In genomic region chr13:43013984-43014383, GRCm38 (mm10) we compare ENCODE assay signal across 29 mouse cellular contexts.
DNase-seq lines count a peak whose midpoint lies in the region; ATAC-seq lines count a peak whose summit lies in the region.
"Had no signal": no experiment of that assay in that cellular context is flagged by ENCODE, and none has a peak within 500 bp of the region (broad histone marks: within the 10 kb centered on the region; RNA-seq: fewer than 3 reads in every experiment).

No protein-coding gene starts in this region.

- H3K4me2 ChIP-seq in forebrain, embryonic 13.5 days, result no peak overlapping the region
- no peak overlapping the region for H3K4me2 ChIP-seq in forebrain, embryonic 12.5 days
- H3K4me2 ChIP-seq in hindbrain, embryonic 16.5 days (ENCODE audit: low read length), result no peak overlapping the region
- no peak overlapping the region for H3K4me2 ChIP-seq in hindbrain, embryonic 11.5 days (replicated peaks; ENCODE audit: low read depth, low read length)
- H3K4me2 ChIP-seq in midbrain, embryonic 11.5 days, result no peak overlapping the region
- no peak overlapping the region for H3K4me2 ChIP-seq in midbrain, embryonic 16.5 days (ENCODE audit: low read length)
- H3K4me2 ChIP-seq: embryonic facial prominence, embryonic 15.5 days; heart, embryonic 15.5 days; hindbrain, embryonic 15.5 days; intestine, embryonic 15.5 days; midbrain, embryonic 15.5 days had no signal

- peak; percentile 45; the same call in 1 of the 2 replicates for ATAC-seq in forebrain, embryonic 13.5 days
- no peak for ATAC-seq in forebrain, embryonic 12.5 days (ENCODE audit: low FRiP score)
- 0 out of 2 replicates have a peak, but pooled peaks have one; percentile 37 for ATAC-seq in hindbrain, embryonic 16.5 days
- no peak for ATAC-seq in hindbrain, embryonic 11.5 days (ENCODE audit: low FRiP score)
- ATAC-seq in midbrain, embryonic 11.5 days (ENCODE audit: low FRiP score), result no peak
- no peak for ATAC-seq in midbrain, embryonic 16.5 days
- ATAC-seq: intestine, embryonic 15.5 days; midbrain, embryonic 15.5 days; Patski had no signal

- no peaks in the 10 kb centered on the region for H3K27me3 ChIP-seq in forebrain, embryonic 13.5 days
- no peaks in the 10 kb centered on the region for H3K27me3 ChIP-seq in forebrain, embryonic 12.5 days
- no peaks in the 10 kb centered on the region for H3K27me3 ChIP-seq in hindbrain, embryonic 16.5 days (replicated peaks; ENCODE audit: control insufficient read depth, insufficient read depth, low read length)
- H3K27me3 ChIP-seq in hindbrain, embryonic 11.5 days (ENCODE audit: control insufficient read depth, insufficient read depth, low read length), result no peaks in the 10 kb centered on the region
- no peaks in the 10 kb centered on the region for H3K27me3 ChIP-seq in midbrain, embryonic 11.5 days (ENCODE audit: control insufficient read depth, insufficient read depth, low read length)
- no peaks in the 10 kb centered on the region for H3K27me3 ChIP-seq in midbrain, embryonic 16.5 days (ENCODE audit: control insufficient read depth, insufficient read depth, low read depth, low read length)
- H3K27me3 ChIP-seq: embryonic facial prominence, embryonic 15.5 days; heart, embryonic 15.5 days; hindbrain, embryonic 15.5 days; intestine, embryonic 15.5 days; midbrain, embryonic 15.5 days; Patski had no signal

- no peak for DNase-seq in hindbrain, embryonic 11.5 days (ENCODE audit: low spot score)
- peak; percentile 64 for DNase-seq in midbrain, embryonic 11.5 days (ENCODE audit: low spot score, missing footprints)
- peak; percentile 85 for DNase-seq in retina, postnatal 1 day
- no peak for DNase-seq in heart, adult 18-20 months
- DNase-seq: adrenal gland, postnatal 10 days; cerebellum, adult 11-12 months; cerebellum, adult 9-11 months; gastrocnemius, postnatal 14 days; kidney, adult 8-10 months; kidney, postnatal 4 days; liver; lung, adult 2 months; lung, postnatal 10 days; right cerebral cortex, adult 18-20 months; spleen, adult 18-20 months; thymus, postnatal 14 days had no signal

- H3K9ac ChIP-seq in forebrain, embryonic 13.5 days, result no peak overlapping the region
- H3K9ac ChIP-seq in forebrain, embryonic 12.5 days, result no peak overlapping the region
- no peak overlapping the region for H3K9ac ChIP-seq in hindbrain, embryonic 16.5 days (ENCODE audit: low read depth, low read length)
- no peak overlapping the region for H3K9ac ChIP-seq in hindbrain, embryonic 11.5 days (ENCODE audit: low read depth, low read length)
- H3K9ac ChIP-seq in midbrain, embryonic 11.5 days (ENCODE audit: low read length), result no peak overlapping the region
- no peak overlapping the region for H3K9ac ChIP-seq in midbrain, embryonic 16.5 days (ENCODE audit: low read depth, low read length)
- H3K9ac ChIP-seq: embryonic facial prominence, embryonic 15.5 days; heart, embryonic 15.5 days; hindbrain, embryonic 15.5 days; intestine, embryonic 15.5 days; liver, embryonic 14.5 days; midbrain, embryonic 15.5 days had no signal

- no peaks in the 10 kb centered on the region for H3K36me3 ChIP-seq in forebrain, embryonic 13.5 days (ENCODE audit: poor library complexity, severe bottlenecking)
- no peaks in the 10 kb centered on the region for H3K36me3 ChIP-seq in forebrain, embryonic 12.5 days (replicated peaks)
- no peaks in the 10 kb centered on the region for H3K36me3 ChIP-seq in hindbrain, embryonic 16.5 days (ENCODE audit: control insufficient read depth, insufficient read depth, low read length)
- H3K36me3 ChIP-seq in hindbrain, embryonic 11.5 days (ENCODE audit: control insufficient read depth, insufficient read depth, low read length), result no peaks in the 10 kb centered on the region
- no peaks in the 10 kb centered on the region for H3K36me3 ChIP-seq in midbrain, embryonic 11.5 days (ENCODE audit: control insufficient read depth, insufficient read depth, low read length)
- no peaks in the 10 kb centered on the region for H3K36me3 ChIP-seq in midbrain, embryonic 16.5 days (ENCODE audit: control insufficient read depth, insufficient read depth, low read length)
- H3K36me3 ChIP-seq: embryonic facial prominence, embryonic 15.5 days; G1E; heart, embryonic 10.5 days; heart, embryonic 15.5 days; hindbrain, embryonic 15.5 days; intestine, embryonic 15.5 days; midbrain, embryonic 15.5 days had no signal

- no peak overlapping the region for H3K27ac ChIP-seq in forebrain, embryonic 13.5 days
- no peak overlapping the region for H3K27ac ChIP-seq in forebrain, embryonic 12.5 days
- no peak overlapping the region for H3K27ac ChIP-seq in hindbrain, embryonic 16.5 days (ENCODE audit: low read depth, low read length)
- no peak overlapping the region for H3K27ac ChIP-seq in hindbrain, embryonic 11.5 days (ENCODE audit: low read depth, low read length)
- H3K27ac ChIP-seq in midbrain, embryonic 11.5 days (ENCODE audit: low read depth, low read length), result no peak overlapping the region
- H3K27ac ChIP-seq in midbrain, embryonic 16.5 days (ENCODE audit: low read length), result no peak overlapping the region
- H3K27ac ChIP-seq: embryonic facial prominence, embryonic 15.5 days; heart, embryonic 10.5 days; heart, embryonic 15.5 days; hindbrain, embryonic 15.5 days; intestine, embryonic 15.5 days; liver, embryonic 14.5 days; midbrain, embryonic 15.5 days had no signal

- peaks cover 30% of the 10 kb centered on the region for H3K4me1 ChIP-seq in forebrain, embryonic 13.5 days
- H3K4me1 ChIP-seq in forebrain, embryonic 12.5 days, result peaks cover 12% of the 10 kb centered on the region
- H3K4me1 ChIP-seq in hindbrain, embryonic 16.5 days (ENCODE audit: control insufficient read depth, insufficient read depth, low read depth, low read length), result no peaks in the 10 kb centered on the region; the same call in 1 of the 2 replicates
- no peaks in the 10 kb centered on the region for H3K4me1 ChIP-seq in hindbrain, embryonic 11.5 days (replicated peaks; ENCODE audit: control insufficient read depth, insufficient read depth, low read length)
- H3K4me1 ChIP-seq in midbrain, embryonic 11.5 days (ENCODE audit: control insufficient read depth, insufficient read depth, low read length), result no peaks in the 10 kb centered on the region
- H3K4me1 ChIP-seq in midbrain, embryonic 16.5 days (ENCODE audit: control insufficient read depth, insufficient read depth, low read length), result no peaks in the 10 kb centered on the region
- H3K4me1 ChIP-seq: embryonic facial prominence, embryonic 15.5 days; heart, embryonic 10.5 days; hindbrain, embryonic 15.5 days; intestine, embryonic 15.5 days; midbrain, embryonic 15.5 days had no signal

- no peak overlapping the region for H3K4me3 ChIP-seq in forebrain, embryonic 13.5 days
- no peak overlapping the region for H3K4me3 ChIP-seq in forebrain, embryonic 12.5 days (replicated peaks)
- no peak overlapping the region for H3K4me3 ChIP-seq in hindbrain, embryonic 16.5 days (ENCODE audit: low read length)
- H3K4me3 ChIP-seq in hindbrain, embryonic 11.5 days (ENCODE audit: low read depth, low read length), result no peak overlapping the region
- H3K4me3 ChIP-seq in midbrain, embryonic 11.5 days (ENCODE audit: low read depth, low read length), result no peak overlapping the region
- H3K4me3 ChIP-seq in midbrain, embryonic 16.5 days (ENCODE audit: low read depth, low read length), result no peak overlapping the region
- H3K4me3 ChIP-seq: embryonic facial prominence, embryonic 15.5 days; heart, embryonic 10.5 days; heart, embryonic 15.5 days; hindbrain, embryonic 15.5 days; intestine, embryonic 15.5 days; midbrain, embryonic 15.5 days had no signal

- WGBS in forebrain, embryonic 13.5 days, result 39% methylated on average over 4 of the region's 4 CpGs
- 55% methylated on average over 4 of the region's 4 CpGs for WGBS in forebrain, embryonic 12.5 days
- WGBS in hindbrain, embryonic 16.5 days, result 61% methylated on average over 4 of the region's 4 CpGs
- WGBS in hindbrain, embryonic 11.5 days, result 86% methylated on average over 4 of the region's 4 CpGs
- WGBS in midbrain, embryonic 11.5 days, result 86% methylated on average over 4 of the region's 4 CpGs
- WGBS in midbrain, embryonic 16.5 days, result 75% methylated on average over 4 of the region's 4 CpGs

- 0 out of 2 replicates have a peak, but pooled peaks cover 4% of the 10 kb centered on the region for H3K9me3 ChIP-seq in forebrain, embryonic 13.5 days (replicated peaks)
- no peaks in the 10 kb centered on the region for H3K9me3 ChIP-seq in forebrain, embryonic 12.5 days
- no peaks in the 10 kb centered on the region for H3K9me3 ChIP-seq in hindbrain, embryonic 16.5 days (ENCODE audit: control insufficient read depth, low read length)
- no peaks in the 10 kb centered on the region for H3K9me3 ChIP-seq in hindbrain, embryonic 11.5 days (ENCODE audit: control insufficient read depth, low read length)
- H3K9me3 ChIP-seq in midbrain, embryonic 11.5 days (ENCODE audit: control insufficient read depth, low read length), result no peaks in the 10 kb centered on the region
- H3K9me3 ChIP-seq in midbrain, embryonic 16.5 days (replicated peaks; ENCODE audit: control insufficient read depth, low read length, poor library complexity, severe bottlenecking), result no peaks in the 10 kb centered on the region
- H3K9me3 ChIP-seq: embryonic facial prominence, embryonic 15.5 days; G1E; heart, embryonic 10.5 days; heart, embryonic 15.5 days; hindbrain, embryonic 15.5 days; intestine, embryonic 15.5 days; midbrain, embryonic 15.5 days had no signal

Comparison
In these comparisons a context has a peak if more than half of its experiments do, and no peak if none do; other contexts are left out.
1. ATAC-seq: peak in forebrain, embryonic 13.5 days (single experiment) and hindbrain, embryonic 16.5 days (single experiment); none in forebrain, embryonic 12.5 days (single experiment), hindbrain, embryonic 11.5 days (single experiment), midbrain, embryonic 11.5 days (single experiment) and midbrain, embryonic 16.5 days (single experiment).
2. DNase-seq: peak in midbrain, embryonic 11.5 days (single experiment) and retina, postnatal 1 day (single experiment); none in hindbrain, embryonic 11.5 days (single experiment) and heart, adult 18-20 months (0 of 2).